Mouse (Mus musculus) C2C12 (cell line): Measurements from ENCODE around the gene Kcnj15. TPM values are rescaled to one million over a fixed set of nuclear protein-coding genes. Genes with fewer than 3 reads are reported as not detected.

Experiments
- H3K27me3 ChIP-seq: one replicate; pipeline ENCODE4 v1.6.1; 2011; ENCODE audit not compliant: control insufficient read depth, insufficient read depth, insufficient read length
- H3K36me3 ChIP-seq: one replicate; pipeline ENCODE4 v1.6.1; 2011; ENCODE audit not compliant: control insufficient read depth, insufficient read depth
- H3K4me3 ChIP-seq: one replicate; pipeline ENCODE4 v1.5.1; 2011; ENCODE audit warnings: mild to moderate bottlenecking, control low read depth; ENCODE audit not compliant: poor library complexity, insufficient read depth, severe bottlenecking
- H3K79me2 ChIP-seq: one replicate; pipeline ENCODE4 v1.6.1; 2011; ENCODE audit not compliant: control insufficient read depth, insufficient read depth
- H3K79me3 ChIP-seq: one replicate; pipeline ENCODE4 v1.6.1; 2011; ENCODE audit warnings: low read depth, control low read depth
- H3ac ChIP-seq: one replicate; pipeline ENCODE3; 2011; ENCODE audit warnings: low read depth; ENCODE audit not compliant: control insufficient read depth, insufficient read length
- CEBPB ChIP-seq: IDR thresholded peaks from one replicate; pipeline ENCODE4 v1.6.1; 2011; ENCODE audit warnings: low read depth, mild to moderate bottlenecking, control low read depth, moderate library complexity
- CTCF ChIP-seq: IDR thresholded peaks from one replicate; pipeline ENCODE4 v1.5.1; 2011; ENCODE audit not compliant: control insufficient read depth, insufficient read depth, insufficient read length
- FOSL1 ChIP-seq: IDR thresholded peaks from one replicate; pipeline ENCODE4 v1.8.0; 2011; ENCODE audit warnings: mild to moderate bottlenecking, low read length; ENCODE audit not compliant: poor library complexity, insufficient read depth, severe bottlenecking
- MAX ChIP-seq: IDR thresholded peaks from one replicate; pipeline ENCODE4 v1.6.1; 2011; ENCODE audit warnings: mild to moderate bottlenecking, control low read depth
- MYOD1 ChIP-seq: IDR thresholded peaks from one replicate; pipeline ENCODE4 v1.6.1; 2011; ENCODE audit warnings: low read depth; ENCODE audit not compliant: control insufficient read depth, insufficient read length
- MYOG ChIP-seq: IDR thresholded peaks from one replicate; pipeline ENCODE4 v1.6.1; 2011; ENCODE audit not compliant: control insufficient read depth, insufficient read length; ENCODE audit errors: extremely low read depth
- USF1 ChIP-seq: IDR thresholded peaks from one replicate; pipeline ENCODE4 v1.6.1; 2011; ENCODE audit warnings: low read depth, mild to moderate bottlenecking, control low read depth, moderate library complexity
- polyA plus RNA-seq: library from polyadenylated mRNA; unstranded; fragments of >200 nt; fragmentation: generic; extraction: Trizol; gene quantifications from one replicate; pipeline ENCODE4 v1.2.1, GENCODE M21; 2012; ENCODE audit warnings: missing spikeins

Kcnj15 gene
- polyA plus RNA-seq, 1 experiment = 0.22 TPM

DNA sequence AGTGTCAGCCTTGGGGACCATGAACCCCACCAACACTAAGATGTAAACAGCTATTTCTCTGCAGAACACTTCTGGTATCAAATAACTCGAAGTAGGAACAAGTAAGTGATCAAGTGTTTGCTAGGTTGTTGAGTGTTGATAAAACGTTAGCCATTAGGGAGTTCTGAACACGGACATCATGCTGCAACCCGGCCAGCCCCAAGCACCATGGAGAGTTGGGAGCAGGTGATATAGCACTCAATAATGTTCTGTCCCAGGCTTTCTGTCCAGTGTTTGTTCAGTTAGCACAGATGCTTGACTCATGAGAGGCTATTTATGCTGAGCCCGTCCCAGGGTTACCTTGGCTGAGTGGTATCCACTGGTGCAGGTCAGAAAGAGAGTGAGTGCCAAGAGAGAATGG is 74.8 kb downstream of the Kcnj15 start:
- H3K79me2 ChIP-seq = no peaks in the 10 kb centered on the region
- no peaks in the 10 kb centered on the region for H3K79me3 ChIP-seq
- no peak overlapping the region for H3K4me3 ChIP-seq
- H3K36me3 ChIP-seq = no peaks in the 10 kb centered on the region
- TF ChIP-seq MAX (no peak), FOSL1 (no peak), USF1 (no peak)
- no peaks in the 10 kb centered on the region for H3K27me3 ChIP-seq
- H3ac ChIP-seq = no peak overlapping the region

DNA sequence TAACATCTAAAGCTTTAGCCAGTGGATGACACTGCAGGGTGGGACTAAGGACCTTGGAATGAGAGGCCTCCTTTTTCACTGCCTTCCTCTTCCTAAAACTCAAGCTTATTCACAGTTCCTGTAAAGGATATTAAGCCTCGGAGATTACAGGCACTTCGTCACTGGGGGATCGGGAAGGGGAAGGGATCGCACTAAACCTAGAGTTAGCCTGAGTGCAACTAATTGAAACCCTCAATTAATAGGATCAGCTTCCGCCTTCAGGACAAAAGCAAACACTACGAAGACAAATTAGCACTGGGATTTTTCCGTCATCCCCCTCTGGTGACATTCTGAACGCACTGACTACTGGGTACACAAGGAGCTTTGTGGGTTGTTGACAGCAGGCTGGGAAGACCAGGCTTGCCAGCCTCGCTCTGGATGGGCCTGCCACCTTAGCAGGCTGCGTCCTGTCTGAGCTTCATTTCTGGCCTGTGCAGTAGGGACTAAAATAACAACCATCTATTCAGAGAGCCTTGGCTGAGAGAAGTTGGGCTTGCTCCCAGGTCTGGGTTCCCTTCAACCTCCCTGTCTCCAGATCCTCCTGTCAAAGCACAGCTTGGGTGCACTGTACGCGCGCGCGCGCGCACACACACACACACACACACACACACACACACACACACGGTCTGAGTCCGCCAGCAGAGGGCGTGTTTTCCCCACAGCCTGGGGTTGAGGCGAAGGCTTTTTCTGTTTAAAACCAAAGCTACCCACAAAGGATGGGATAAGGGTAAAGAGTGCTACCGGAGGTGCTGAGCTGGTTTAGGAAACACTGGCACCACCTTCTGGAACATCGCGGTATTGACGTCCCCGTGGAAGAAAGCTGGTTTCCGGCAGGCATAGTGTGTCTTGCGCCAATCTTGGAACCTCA is 83.8 kb downstream of the Kcnj15 start:
- no peaks in the 10 kb centered on the region for H3K79me2 ChIP-seq
- TF ChIP-seq USF1 (no peak), CTCF (peak; percentile 82), MYOD1 (no peak), CEBPB (no peak), FOSL1 (no peak), MYOG (no peak)
- no peaks in the 10 kb centered on the region for H3K79me3 ChIP-seq
- H3K27me3 ChIP-seq = no peaks in the 10 kb centered on the region
- H3ac ChIP-seq = no peak overlapping the region
- no peaks in the 10 kb centered on the region for H3K36me3 ChIP-seq
- no peak overlapping the region for H3K4me3 ChIP-seq

- H3K4me3 ChIP-seq = no peak overlapping the region
- no peak for TF ChIP-seq CEBPB
- no peak for TF ChIP-seq MYOD1
Measured at GRCm38 (mm10) chr16:95342030-95342429, 84.7 kb downstream of the Kcnj15 start.

GRCm38 (mm10) chr16:95344961-95345360 is 87.6 kb downstream of the Kcnj15 start:
- no peaks in the 10 kb centered on the region for H3K79me2 ChIP-seq
- no peaks in the 10 kb centered on the region for H3K79me3 ChIP-seq
- no peak overlapping the region for H3K4me3 ChIP-seq
- H3K36me3 ChIP-seq = no peaks in the 10 kb centered on the region
- H3ac ChIP-seq = no peak overlapping the region
- TF ChIP-seq FOSL1 (no peak), CEBPB (no peak), MYOG (no peak), CTCF (no peak), MAX (no peak), USF1 (no peak)
- H3K27me3 ChIP-seq = no peaks in the 10 kb centered on the region

More at GRCm38 (mm10) chr16:95342030-95342429, 84.7 kb downstream of the Kcnj15 start:
- Histone ChIP-seq H3K79me3 (no peaks in the 10 kb centered on the region), H3K79me2 (no peaks in the 10 kb centered on the region), H3ac (no peak overlapping the region), H3K27me3 (no peaks in the 10 kb centered on the region), H3K36me3 (no peaks in the 10 kb centered on the region)

DNA sequence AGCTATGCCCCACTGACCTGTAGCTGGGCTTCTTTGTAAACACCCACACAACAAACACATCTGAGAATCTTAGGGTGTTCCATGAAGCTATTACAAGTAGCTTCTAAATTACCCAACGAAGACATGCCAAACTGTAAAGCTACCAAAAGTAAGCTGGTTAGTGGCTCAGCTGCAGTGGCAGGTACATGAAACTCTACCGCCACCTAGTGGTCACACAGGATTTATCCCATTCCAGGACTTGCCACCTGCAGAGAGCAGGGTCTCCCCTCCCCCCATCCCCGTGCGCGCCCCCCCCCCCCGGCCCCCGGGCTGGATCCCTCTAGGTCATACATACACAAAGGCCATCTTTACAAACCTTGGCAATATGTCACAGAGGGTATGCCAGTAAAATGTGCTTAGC is 88.5 kb downstream of the Kcnj15 start:
- no peaks in the 10 kb centered on the region for H3K27me3 ChIP-seq
- no peaks in the 10 kb centered on the region for H3K79me3 ChIP-seq
- no peak overlapping the region for H3K4me3 ChIP-seq
- no peaks in the 10 kb centered on the region for H3K36me3 ChIP-seq
- no peaks in the 10 kb centered on the region for H3K79me2 ChIP-seq
- H3ac ChIP-seq = no peak overlapping the region
- TF ChIP-seq CTCF (peak; percentile 62), FOSL1 (no peak)

- no peaks in the 10 kb centered on the region for H3K79me3 ChIP-seq
- no peaks in the 10 kb centered on the region for H3K79me2 ChIP-seq
- no peak for TF ChIP-seq CTCF
- no peak for TF ChIP-seq MYOG
- no peak for TF ChIP-seq USF1
- TF ChIP-seq FOSL1 = no peak
- no peak for TF ChIP-seq CEBPB
- TF ChIP-seq MYOD1 = no peak
- TF ChIP-seq MAX = no peak
- no peaks in the 10 kb centered on the region for H3K36me3 ChIP-seq
- no peaks in the 10 kb centered on the region for H3K27me3 ChIP-seq
- H3ac ChIP-seq = no peak overlapping the region
- H3K4me3 ChIP-seq = no peak overlapping the region
Measured at GRCm38 (mm10) chr16:95347202-95347601, 89.8 kb downstream of the Kcnj15 start.
